Mouse (Mus musculus): Measurements from ENCODE around the gene Pprc1. TPM values are rescaled to one million over a fixed set of nuclear protein-coding genes. Genes with fewer than 3 reads are reported as not detected.

Pprc1 gene
- polyA plus RNA-seq, 1 experiment = 10.6 TPM

GRCm38 (mm10) chr19:46028747-46029320, 15.9 kb upstream of the Pprc1 start:
- 76% methylated on average over 11 of the region's 11 CpGs for WGBS
- H3K27ac ChIP-seq (ENCODE audit: insufficient read depth, low read depth, low read length) = no peak overlapping the region
- TF ChIP-seq CTCF (IDR thresholded peaks at IDR 0.05; ENCODE audit: extremely low read depth, insufficient read length, insufficient replicate concordance, low read depth, low read length) (no peak), POLR2A (IDR thresholded peaks at IDR 0.05; ENCODE audit: low read depth, low read length) (no peak)
- no peak overlapping the region for H3K4me3 ChIP-seq (ENCODE audit: low read depth, low read length)
- no peaks in the 10 kb centered on the region for H3K4me1 ChIP-seq (ENCODE audit: control insufficient read depth, insufficient read depth, insufficient read length, low read length)
- no peaks in the 10 kb centered on the region for H3K27me3 ChIP-seq (ENCODE audit: control insufficient read depth, insufficient read depth, low read length)
- H3K36me3 ChIP-seq (ENCODE audit: control insufficient read depth, insufficient read depth, low read length) = peaks cover 15% of the 10 kb centered on the region

DNA sequence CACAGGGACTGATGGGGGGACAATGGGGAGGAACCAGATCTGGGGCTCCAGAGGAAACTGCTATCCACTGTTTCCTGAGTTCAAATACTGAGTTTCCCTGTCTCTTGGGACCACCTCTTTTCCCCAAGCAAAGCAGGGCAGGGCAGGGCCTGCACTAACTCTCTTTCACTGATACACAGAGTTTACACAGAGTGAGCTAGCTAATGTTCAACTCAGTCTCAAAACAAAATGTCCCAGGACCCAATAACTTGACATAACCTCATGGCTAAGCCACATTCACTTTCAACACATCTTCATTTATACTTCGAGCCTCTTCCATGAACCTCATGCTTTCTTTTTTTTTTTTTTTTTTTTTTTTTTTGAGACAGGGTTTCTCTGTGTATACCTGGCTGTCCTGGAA, 15.0 kb upstream of the Pprc1 start:
- peaks cover 23% of the 10 kb centered on the region for H3K36me3 ChIP-seq (ENCODE audit: control insufficient read depth, insufficient read depth, low read length)
- no peaks in the 10 kb centered on the region for H3K27me3 ChIP-seq (ENCODE audit: control insufficient read depth, insufficient read depth, low read length)
- no peak overlapping the region for H3K4me3 ChIP-seq (ENCODE audit: low read depth, low read length)
- 67% methylated on average over 1 of the region's 1 CpGs for WGBS
- TF ChIP-seq POLR2A (IDR thresholded peaks at IDR 0.05; ENCODE audit: low read depth, low read length) (no peak), CTCF (IDR thresholded peaks at IDR 0.05; ENCODE audit: extremely low read depth, insufficient read length, insufficient replicate concordance, low read depth, low read length) (no peak)
- H3K4me1 ChIP-seq (ENCODE audit: control insufficient read depth, insufficient read depth, insufficient read length, low read length) = no peaks in the 10 kb centered on the region
- H3K27ac ChIP-seq (ENCODE audit: insufficient read depth, low read depth, low read length) = no peak overlapping the region

- 94% methylated on average over 10 of the region's 10 CpGs for WGBS
- Histone ChIP-seq H3K4me3 (ENCODE audit: low read depth, low read length) (no peak overlapping the region), H3K36me3 (ENCODE audit: control insufficient read depth, insufficient read depth, low read length) (peaks cover 31% of the 10 kb centered on the region), H3K27me3 (ENCODE audit: control insufficient read depth, insufficient read depth, low read length) (no peaks in the 10 kb centered on the region), H3K27ac (ENCODE audit: insufficient read depth, low read depth, low read length) (no peak overlapping the region), H3K4me1 (ENCODE audit: control insufficient read depth, insufficient read depth, insufficient read length, low read length) (no peaks in the 10 kb centered on the region)
- TF ChIP-seq POLR2A (IDR thresholded peaks at IDR 0.05; ENCODE audit: low read depth, low read length) (no peak), CTCF (IDR thresholded peaks at IDR 0.05; ENCODE audit: extremely low read depth, insufficient read length, insufficient replicate concordance, low read depth, low read length) (no peak)
Measured at GRCm38 (mm10) chr19:46030196-46030983, 14.3 kb upstream of the Pprc1 start.

DNA sequence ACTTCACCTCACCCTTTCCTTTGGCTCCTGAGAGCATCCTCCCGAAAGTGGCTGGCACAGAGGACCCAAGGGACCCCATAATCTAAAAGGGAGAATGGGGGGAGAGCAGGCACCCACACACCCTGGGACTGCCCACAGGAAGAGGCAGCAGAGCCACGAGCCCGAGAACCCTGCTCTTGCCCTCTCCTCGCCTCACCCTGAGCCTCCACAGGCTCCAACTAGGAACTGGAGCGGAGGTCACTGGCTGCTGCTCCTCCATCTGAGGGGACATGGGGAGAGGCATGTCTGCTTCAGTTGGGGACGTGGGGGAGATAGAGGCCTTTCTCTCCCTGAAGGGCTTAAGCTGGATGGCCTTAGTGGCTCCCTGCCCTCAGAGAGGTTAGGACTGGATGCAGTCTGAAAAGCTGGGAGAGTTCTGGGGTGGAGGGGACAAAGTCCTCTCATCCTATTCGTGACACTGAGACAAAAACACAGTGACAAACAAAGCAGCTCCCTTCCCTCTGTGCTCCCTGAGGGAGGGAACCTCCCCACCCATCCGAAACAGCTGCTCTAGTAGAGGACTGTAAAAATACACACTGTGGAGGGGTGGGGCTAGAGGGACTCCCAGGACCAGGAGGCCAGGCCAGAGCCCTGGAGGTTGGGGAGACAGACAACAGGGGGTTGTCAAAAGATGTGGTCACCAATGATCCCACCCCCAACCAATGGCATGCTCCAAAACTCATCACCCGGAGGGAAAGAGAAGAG, 12.8 kb upstream of the Pprc1 start:
- H3K27me3 ChIP-seq (ENCODE audit: control insufficient read depth, insufficient read depth, low read length) = no peaks in the 10 kb centered on the region
- TF ChIP-seq POLR2A (IDR thresholded peaks at IDR 0.05; ENCODE audit: low read depth, low read length) (no peak), CTCF (IDR thresholded peaks at IDR 0.05; ENCODE audit: extremely low read depth, insufficient read length, insufficient replicate concordance, low read depth, low read length) (no peak)
- no peaks in the 10 kb centered on the region for H3K4me1 ChIP-seq (ENCODE audit: control insufficient read depth, insufficient read depth, insufficient read length, low read length)
- H3K27ac ChIP-seq (ENCODE audit: insufficient read depth, low read depth, low read length) = no peak overlapping the region
- peaks cover 35% of the 10 kb centered on the region for H3K36me3 ChIP-seq (ENCODE audit: control insufficient read depth, insufficient read depth, low read length)
- 50% methylated on average over 9 of the region's 9 CpGs for WGBS
- no peak overlapping the region for H3K4me3 ChIP-seq (ENCODE audit: low read depth, low read length)

- Histone ChIP-seq H3K27me3 (ENCODE audit: control insufficient read depth, insufficient read depth, low read length) (no peaks in the 10 kb centered on the region), H3K36me3 (ENCODE audit: control insufficient read depth, insufficient read depth, low read length) (peaks cover 35% of the 10 kb centered on the region), H3K4me1 (ENCODE audit: control insufficient read depth, insufficient read depth, insufficient read length, low read length) (peaks cover 2% of the 10 kb centered on the region), H3K4me3 (ENCODE audit: low read depth, low read length) (no peak overlapping the region), H3K27ac (ENCODE audit: insufficient read depth, low read depth, low read length) (no peak overlapping the region)
- 87% methylated on average over 26 of the region's 26 CpGs for WGBS
- TF ChIP-seq CTCF (IDR thresholded peaks at IDR 0.05; ENCODE audit: extremely low read depth, insufficient read length, insufficient replicate concordance, low read depth, low read length) = no peak
- TF ChIP-seq POLR2A (IDR thresholded peaks at IDR 0.05; ENCODE audit: low read depth, low read length) = no peak
Measured at GRCm38 (mm10) chr19:46032731-46033510, 11.8 kb upstream of the Pprc1 start.

DNA sequence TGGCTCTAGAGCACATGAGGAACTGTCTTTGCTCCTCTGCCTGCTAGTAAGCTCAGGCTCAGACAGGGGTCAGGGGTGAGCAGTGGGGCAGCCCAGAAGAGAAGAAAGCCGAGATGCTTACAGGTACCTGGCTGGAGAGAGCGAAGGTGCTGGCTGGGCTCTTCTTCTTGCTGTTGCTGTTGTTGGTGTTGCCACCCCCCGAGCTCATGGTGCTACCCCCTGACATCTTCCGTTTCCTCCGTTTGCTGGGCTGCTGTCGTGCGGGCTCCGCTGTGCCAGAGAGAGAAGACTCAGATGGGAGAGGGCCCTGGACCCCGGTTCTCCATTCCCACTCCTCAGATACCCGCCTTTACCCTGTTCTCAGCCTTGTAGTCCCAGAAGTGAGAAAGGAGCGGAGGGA, 10.8 kb upstream of the Pprc1 start:
- TF ChIP-seq POLR2A (IDR thresholded peaks at IDR 0.05; ENCODE audit: low read depth, low read length) (no peak), CTCF (IDR thresholded peaks at IDR 0.05; ENCODE audit: extremely low read depth, insufficient read length, insufficient replicate concordance, low read depth, low read length) (no peak)
- no peak overlapping the region for H3K27ac ChIP-seq (ENCODE audit: insufficient read depth, low read depth, low read length)
- H3K4me1 ChIP-seq (ENCODE audit: control insufficient read depth, insufficient read depth, insufficient read length, low read length) = peaks cover 11% of the 10 kb centered on the region
- no peak overlapping the region for H3K4me3 ChIP-seq (ENCODE audit: low read depth, low read length)
- 94% methylated on average over 11 of the region's 11 CpGs for WGBS
- H3K36me3 ChIP-seq (ENCODE audit: control insufficient read depth, insufficient read depth, low read length) = peaks cover 35% of the 10 kb centered on the region
- H3K27me3 ChIP-seq (ENCODE audit: control insufficient read depth, insufficient read depth, low read length) = no peaks in the 10 kb centered on the region
